Mouse (Mus musculus) CH12.LX (cell line): Measurements from ENCODE around the gene Vwa3b. TPM values are rescaled to one million over a fixed set of nuclear protein-coding genes. Genes with fewer than 3 reads are reported as not detected.
A peak's percentile ranks its signal among the peaks of the same experiment; 100 is the strongest.

Experiments
- DNase-seq: peaks from one replicate; pipeline ENCODE4 v3.0.0-alpha.2; 2013; ENCODE audit errors: extremely low read depth
- H3K27ac ChIP-seq: 2 replicates; pipeline ENCODE4 v1.5.1; 2012; ENCODE audit warnings: low read depth, mild to moderate bottlenecking, control low read depth, moderate library complexity; ENCODE audit not compliant: insufficient read depth
- H3K27me3 ChIP-seq: replicated peaks from 2 replicates; pipeline ENCODE3; 2012; ENCODE audit warnings: inconsistent platforms
- H3K36me3 ChIP-seq, 2 experiments: replicated peaks in 1 of 2; 2 replicates each; pipeline versions ENCODE3 to v1.6.1; 2012; ENCODE audit warnings: inconsistent platforms in 1 of 2, low read length in 1 of 2, mild to moderate bottlenecking in 1 of 2, mixed read lengths in 1 of 2, moderate library complexity in 1 of 2; ENCODE audit not compliant: control insufficient read depth in 1 of 2, insufficient read depth in 1 of 2
- H3K4me1 ChIP-seq, 2 experiments: 2 replicates each; pipeline ENCODE4 v1.6.1; 2012; ENCODE audit warnings: inconsistent platforms in 1 of 2, moderate library complexity in 1 of 2; ENCODE audit not compliant: insufficient read depth in 2 of 2, control insufficient read depth in 1 of 2
- H3K4me2 ChIP-seq: 2 replicates; pipeline ENCODE4 v1.6.1; 2012; ENCODE audit warnings: low read depth, mild to moderate bottlenecking, control low read depth; ENCODE audit not compliant: poor library complexity, insufficient read depth, severe bottlenecking
- H3K4me3 ChIP-seq, 3 experiments: fragments of 150-350 bp in 1 of 3; sonication (generic) in 1 of 3; replicated peaks in 1 of 3; 2 replicates each; pipeline versions ENCODE3 to v1.5.1; 2011 to 2012; ENCODE audit warnings: low read depth in 2 of 3, low read length in 2 of 3, mild to moderate bottlenecking in 2 of 3, moderate library complexity in 2 of 3, control low read depth in 1 of 3, improper control_type of control experiment in 1 of 3, inconsistent platforms in 1 of 3, mixed read lengths in 1 of 3; ENCODE audit not compliant: poor library complexity in 1 of 3
- H3K79me2 ChIP-seq: replicated peaks from 2 replicates; pipeline ENCODE4 v1.6.1; 2012; ENCODE audit warnings: mild to moderate bottlenecking, moderate library complexity; ENCODE audit not compliant: control insufficient read depth, poor library complexity, insufficient read depth, severe bottlenecking; ENCODE audit errors: extremely low read depth
- H3K9ac ChIP-seq: 2 replicates; pipeline ENCODE4 v1.6.1; 2012; ENCODE audit warnings: low read depth, mild to moderate bottlenecking, control low read depth, moderate library complexity; ENCODE audit not compliant: insufficient read depth
- H3K9me3 ChIP-seq: replicated peaks from 2 replicates; pipeline ENCODE3; 2012; ENCODE audit warnings: low read length, inconsistent platforms, mixed read lengths
- BHLHE40 ChIP-seq: IDR thresholded peaks from 2 replicates; pipeline ENCODE4 v1.6.1; 2011; ENCODE audit warnings: mild to moderate bottlenecking, low read depth, low read length, improper control_type of control experiment
- CTCF ChIP-seq, 2 experiments: IDR thresholded peaks in 1 of 2; conservative IDR thresholded peaks in 1 of 2; 2 replicates each; pipeline ENCODE4 v1.5.1; 2011 to 2012; ENCODE audit warnings: low read depth in 2 of 2, low read length in 2 of 2, improper control_type of control experiment in 1 of 2, inconsistent platforms in 1 of 2, mild to moderate bottlenecking in 1 of 2, moderate library complexity in 1 of 2
- ELF1 ChIP-seq: IDR thresholded peaks from 2 replicates; pipeline ENCODE4 v1.6.1; 2014; ENCODE audit warnings: low read depth, mild to moderate bottlenecking, inconsistent platforms, low read length, improper control_type of control experiment
- ETS1 ChIP-seq: conservative IDR thresholded peaks from 2 replicates; pipeline ENCODE4 v1.6.1; 2012; ENCODE audit warnings: low read depth, mild to moderate bottlenecking, inconsistent platforms, low read length, improper control_type of control experiment, moderate library complexity
- HCFC1 ChIP-seq: IDR thresholded peaks from 2 replicates; pipeline ENCODE4 v1.6.1; 2012; ENCODE audit warnings: low read depth, mild to moderate bottlenecking, inconsistent platforms, low read length, improper control_type of control experiment
- IRF4 ChIP-seq: IDR thresholded peaks from 2 replicates; pipeline ENCODE4 v1.6.1; 2014; ENCODE audit warnings: low read depth, mild to moderate bottlenecking, inconsistent platforms, low read length, improper control_type of control experiment
- JUND ChIP-seq: conservative IDR thresholded peaks from 2 replicates; pipeline ENCODE4 v1.6.1; 2011; ENCODE audit warnings: low read depth, low read length, improper control_type of control experiment
- MAFK ChIP-seq: IDR thresholded peaks from 2 replicates; pipeline ENCODE4 v1.6.1; 2011; ENCODE audit warnings: low read length, improper control_type of control experiment; ENCODE audit not compliant: insufficient replicate concordance
- MAZ ChIP-seq: IDR thresholded peaks from 2 replicates; pipeline ENCODE4 v1.6.1; 2012; ENCODE audit warnings: low read depth, mild to moderate bottlenecking, inconsistent platforms, low read length, improper control_type of control experiment, moderate library complexity
- MEF2A ChIP-seq: IDR thresholded peaks from 2 replicates; pipeline ENCODE4 v1.6.1; 2014; ENCODE audit warnings: low read depth, mild to moderate bottlenecking, inconsistent platforms, low read length, improper control_type of control experiment, borderline replicate concordance
- MXI1 ChIP-seq: IDR thresholded peaks from 2 replicates; pipeline ENCODE4 v1.6.1; 2011; ENCODE audit warnings: mild to moderate bottlenecking, low read depth, low read length, improper control_type of control experiment
- MYC ChIP-seq: IDR thresholded peaks from 2 replicates; pipeline ENCODE4 v1.6.1; 2011; ENCODE audit warnings: low read depth, mild to moderate bottlenecking, improper control_type of control experiment, low read length
- NRF1 ChIP-seq: IDR thresholded peaks from 2 replicates; pipeline ENCODE4 v1.6.1; 2014; ENCODE audit warnings: low read depth, mild to moderate bottlenecking, inconsistent platforms, low read length, improper control_type of control experiment, moderate library complexity
- POLR2A ChIP-seq: IDR thresholded peaks from 2 replicates; pipeline ENCODE4 v1.6.1; 2011; ENCODE audit warnings: low read depth, mild to moderate bottlenecking, improper control_type of control experiment, low read length
- SIN3A ChIP-seq: IDR thresholded peaks from 2 replicates; pipeline ENCODE4 v1.6.1; 2012; ENCODE audit warnings: low read length, improper control_type of control experiment, inconsistent platforms
- UBTF ChIP-seq: IDR thresholded peaks from 2 replicates; pipeline ENCODE4 v1.6.1; 2012; ENCODE audit warnings: low read depth, mild to moderate bottlenecking, inconsistent platforms, low read length, improper control_type of control experiment, moderate library complexity
- ZC3H11A ChIP-seq: IDR thresholded peaks from 2 replicates; pipeline ENCODE4 v1.6.1; 2012; ENCODE audit warnings: low read depth, mild to moderate bottlenecking, inconsistent platforms, low read length, improper control_type of control experiment
- dilution Hi-C: fragments of 300-500 bp; cut with MboI; formaldehyde crosslinking; loops from 2 replicates; pipeline ENCODE4 v1.14.3; 2020; ENCODE audit warnings: low sequenced_read_pairs; ENCODE audit not compliant: extremely low pct_unique_long_range_greater_than_20kb, extremely low pct_ligation_motif_present
- in situ Hi-C: fragments of 300-500 bp; cut with MboI; formaldehyde crosslinking; loops from 3 replicates; pipeline ENCODE4 v1.14.3; 2019; ENCODE audit warnings: low sequenced_read_pairs, low pct_ligation_motif_present, low pct_unique_long_range_greater_than_20kb, mixed read lengths
- polyA plus RNA-seq: library from polyadenylated mRNA; unstranded; fragments of >175 nt; gene quantifications from 2 replicates; pipeline ENCODE4 v1.2.1, GENCODE M21; 2012; ENCODE audit warnings: low read depth; ENCODE audit not compliant: insufficient read length
- total RNA-seq, 2 experiments: library from RNA; depleted of rRNA; stranded (reverse); fragments of 300-350 nt in 1 of 2; fragments of >200 nt in 1 of 2; gene quantifications; 2 replicates each; pipeline ENCODE4 v1.2.3; 2012 to 2014

The Vwa3b gene
- total and polyA plus RNA-seq, 3 experiments = not detected

DNA sequence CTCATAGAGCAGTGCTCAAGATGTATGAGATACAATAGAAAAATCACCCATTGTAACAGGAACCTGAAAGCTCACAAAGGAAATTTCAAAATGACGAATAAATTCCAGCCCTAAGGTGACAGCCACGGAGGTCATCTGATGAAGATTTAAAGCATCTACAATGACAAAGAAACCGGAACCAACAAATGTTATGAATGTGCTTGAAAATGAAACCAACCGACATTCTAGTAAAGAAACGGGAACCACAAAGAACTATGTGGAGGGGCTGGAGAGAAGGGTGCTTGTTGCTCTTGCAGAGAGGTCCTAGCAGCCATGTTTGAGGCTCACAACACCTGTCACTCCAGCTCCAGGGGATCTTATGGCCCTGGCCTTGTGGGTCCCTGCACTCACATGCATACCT lies 26.1 kb upstream of the Vwa3b start (continued):
- peak; percentile 45; the same call in 1 of the 2 replicates for TF ChIP-seq MYC
- TF ChIP-seq, all 38 proteins: peak for 11

DNA sequence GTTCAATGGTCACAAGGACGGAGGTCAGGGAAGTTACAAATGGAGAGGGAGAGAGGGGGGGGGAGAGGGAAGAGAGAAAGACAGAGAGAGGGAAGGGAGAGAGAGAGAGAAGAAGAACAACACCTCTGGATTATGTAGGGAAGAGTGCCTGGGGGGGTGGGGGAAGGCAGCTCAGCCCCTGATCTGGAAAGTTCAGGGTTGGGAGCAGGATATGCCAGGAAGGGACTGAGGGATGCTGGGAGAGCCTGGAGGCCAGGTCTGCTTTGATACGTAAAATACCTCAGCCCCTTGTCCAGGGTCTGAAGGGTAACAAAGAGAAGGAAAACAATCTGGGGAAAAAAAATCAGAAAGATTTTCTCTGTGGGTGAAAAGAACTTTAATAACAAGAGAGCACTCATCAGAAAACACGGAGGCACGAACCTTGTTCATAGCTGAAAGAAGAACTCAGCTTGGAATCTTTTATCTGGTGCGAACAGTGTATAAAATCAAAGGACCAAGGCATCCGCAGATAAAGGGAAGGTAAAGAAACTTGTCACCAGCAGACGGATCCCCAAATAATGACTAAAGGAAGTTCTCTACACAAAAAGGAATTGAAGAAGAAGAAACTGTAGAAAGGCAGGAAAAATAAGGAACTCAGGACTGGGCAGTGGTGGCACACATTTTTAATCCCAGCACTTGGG lies 24.6 kb upstream of the Vwa3b start:
- Histone ChIP-seq H3K27ac (no peak overlapping the region), H3K27me3 (no peaks in the 10 kb centered on the region), H3K9ac (no peak overlapping the region), H3K36me3 (no peaks in the 10 kb centered on the region), H3K79me2 (no peaks in the 10 kb centered on the region), H3K4me1 (peaks cover 15 to 38% of the 10 kb centered on the region in 2 experiments; a peak in 3 of 4 replicates), H3K9me3 (no peaks in the 10 kb centered on the region), H3K4me3 (no peak overlapping the region), H3K4me2 (no peak overlapping the region; the same call in 1 of the 2 replicates)
- dilution Hi-C loops = no loop called here
- no peak for DNase-seq
- TF ChIP-seq MEF2A (no peak), MYC (no peak), BHLHE40 (no peak), POLR2A (no peak), IRF4 (no peak), MAZ (no peak), SIN3A (no peak), MXI1 (no peak), NRF1 (no peak), UBTF (no peak), ELF1 (no peak), HCFC1 (no peak), ETS1 (no peak), JUND (no peak)
- in situ Hi-C loops = no loop called here

DNA sequence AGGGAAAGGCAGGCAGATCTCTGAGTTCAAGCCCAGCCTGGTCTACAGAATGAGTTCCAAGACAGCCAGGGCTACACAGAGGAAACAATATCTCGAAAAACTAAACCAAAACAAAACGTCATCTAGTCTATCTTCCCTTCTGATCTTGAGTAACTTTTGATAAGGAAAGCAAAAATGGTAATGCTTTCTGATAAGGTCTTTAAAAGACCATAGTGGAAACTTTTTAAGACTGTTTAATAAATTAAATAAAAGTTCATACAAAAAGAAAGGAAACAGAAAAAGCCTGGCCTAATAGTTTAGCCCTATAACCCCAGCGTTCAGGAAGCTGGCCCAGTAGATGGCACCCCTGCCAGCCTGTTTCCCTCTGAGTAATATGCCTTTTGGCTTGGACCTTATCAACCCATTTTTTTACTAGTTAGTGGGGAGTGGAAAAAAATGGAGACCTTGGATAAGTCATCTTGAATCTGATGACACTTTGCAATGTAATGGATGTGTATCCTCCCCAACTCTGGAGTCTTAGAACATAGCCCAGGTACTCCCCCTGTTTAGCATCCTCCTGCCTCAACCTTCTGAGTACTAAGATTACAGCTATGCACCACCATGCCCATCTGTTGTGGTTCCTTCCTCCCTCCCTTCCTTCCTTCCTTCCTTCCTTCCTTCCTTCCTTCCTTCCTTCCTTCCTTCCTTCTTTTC lies 23.9 kb upstream of the Vwa3b start:
- DNase-seq = peak; percentile 24
- no peak overlapping the region for H3K9ac ChIP-seq
- H3K4me2 ChIP-seq = no peak overlapping the region; the same call in 1 of the 2 replicates
- no peak overlapping the region for H3K4me3 ChIP-seq
- in situ Hi-C loops (no loop called here), dilution Hi-C loops (no loop called here)
- H3K27ac ChIP-seq = no peak overlapping the region
- no peaks in the 10 kb centered on the region for H3K79me2 ChIP-seq
- no peaks in the 10 kb centered on the region for H3K9me3 ChIP-seq
- H3K4me1 ChIP-seq = peaks cover 14 to 31% of the 10 kb centered on the region in 2 experiments; a peak in 3 of 4 replicates
- TF ChIP-seq CTCF (conservative IDR thresholded peaks at IDR 0.05 in 1 of 2, IDR thresholded peaks at IDR 0.05 in 1 of 2; ENCODE audit: low read depth in 2 of 2, low read length in 2 of 2) = peak in 1 of 2 experiments; percentile 25; a peak in 2 of 4 replicates
- TF ChIP-seq ZC3H11A = no peak
- TF ChIP-seq IRF4 = no peak
- no peak for TF ChIP-seq NRF1
- TF ChIP-seq MAFK = no peak
- H3K36me3 ChIP-seq = no peaks in the 10 kb centered on the region
- H3K27me3 ChIP-seq = no peaks in the 10 kb centered on the region
